Mouse (Mus musculus) gastrocnemius, postnatal 4 days (tissue): ENCODE results near the gene Gm43191. TPM values are rescaled to one million over a fixed set of nuclear protein-coding genes. Genes with fewer than 3 reads are reported as not detected.
"Not testable (repeated sequence)": the region's sequence is repeated elsewhere in the genome, so short reads cannot be mapped to it uniquely, and the experiment has no call there.

Experiments used
- DNase-seq, 2 experiments: peaks; one replicate each; pipeline ENCODE4 v3.0.0; 2021 to 2022; ENCODE audit warnings: low spot score in 2 of 2, mixed read lengths in 2 of 2
- total RNA-seq, 2 experiments: library from RNA; stranded (reverse); gene quantifications; 2 replicates each; pipeline ENCODE4 v1.2.3; 2021

Gm43191 gene
- total RNA-seq, 2 experiments from 2014 or later = not detected

DNA sequence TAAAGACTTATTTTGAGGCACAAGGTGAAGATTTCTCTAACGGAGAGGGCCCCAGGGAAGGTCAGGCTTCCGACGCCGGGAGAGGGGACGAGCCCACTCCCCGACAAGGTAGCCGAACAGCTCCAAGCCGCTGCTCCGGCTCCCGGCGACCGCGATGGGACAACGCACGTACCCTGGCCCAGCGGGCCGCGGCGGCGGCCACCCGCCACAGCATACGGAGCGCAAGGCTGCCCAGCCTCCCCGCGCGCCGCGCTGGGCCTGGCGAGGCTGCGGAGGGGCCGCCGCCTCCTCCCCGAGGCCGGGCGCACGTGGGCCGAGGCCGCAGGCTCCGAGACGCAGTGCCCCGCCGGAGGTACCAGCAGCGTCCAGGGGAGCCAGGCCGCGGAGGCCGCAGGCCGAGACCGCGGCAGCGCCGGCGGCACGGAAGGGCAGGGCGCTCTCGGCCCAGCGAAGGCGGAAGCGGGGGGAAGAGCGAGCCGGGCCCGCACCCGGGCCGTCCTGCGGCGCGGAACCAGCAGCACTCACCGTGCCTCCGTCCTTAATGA, 19.1 kb downstream of the Gm43191 start:
- peak; percentile 38 to 67 for DNase-seq

DNA sequence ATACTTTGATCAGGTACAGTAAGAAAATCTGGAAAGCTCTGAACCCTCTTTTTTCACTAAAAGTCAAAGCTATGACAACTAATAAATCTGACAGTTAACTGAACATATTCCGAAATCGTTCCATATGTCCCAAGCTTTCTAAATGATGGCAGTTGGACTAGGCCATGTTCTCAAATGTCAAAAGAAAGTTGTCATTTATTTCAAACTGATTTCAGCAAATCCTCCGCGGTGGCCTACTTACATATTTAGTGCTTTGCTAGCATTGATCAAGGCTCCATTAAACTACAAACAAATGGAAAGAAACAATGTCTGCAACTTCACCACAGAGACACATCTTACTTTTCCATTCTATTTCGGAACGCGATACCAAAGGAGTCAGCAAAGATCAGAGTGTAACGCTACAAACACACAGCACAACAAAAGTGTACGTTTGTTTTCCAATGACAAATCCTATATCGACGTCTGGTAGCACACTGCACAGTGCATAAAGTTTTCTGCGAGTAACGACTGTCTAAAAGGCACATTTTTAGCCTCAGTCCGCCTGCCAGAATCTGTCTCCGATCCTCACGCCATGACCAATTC, 19.7 kb downstream of the Gm43191 start:
- DNase-seq = no peak

DNA sequence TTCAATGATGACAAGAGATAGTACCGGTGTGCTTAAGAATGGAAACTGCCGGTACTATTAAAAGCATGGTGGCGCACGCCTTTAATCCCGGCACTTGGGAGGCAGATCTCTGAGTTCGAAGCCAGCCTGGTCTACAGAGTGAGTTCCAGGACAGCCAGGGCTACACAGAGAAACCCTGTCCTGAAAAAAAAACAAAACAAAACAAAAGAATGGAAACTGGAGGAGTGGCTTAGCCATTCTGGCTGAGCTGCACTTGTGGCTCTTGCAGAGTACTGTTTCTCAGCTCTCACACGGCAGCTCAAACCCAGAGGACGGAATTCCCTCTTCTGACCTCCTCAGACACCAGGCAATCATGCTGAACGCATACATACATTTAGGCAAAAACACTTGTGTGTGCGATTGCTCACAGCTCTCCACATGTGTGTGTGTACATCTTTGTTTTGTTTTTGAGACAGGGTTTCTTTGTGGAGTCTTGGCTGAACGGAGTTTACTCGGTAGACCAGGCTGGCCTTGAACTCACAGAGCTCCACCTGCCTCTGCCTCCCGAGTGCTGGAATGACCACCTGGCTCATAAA, 21.1 kb downstream of the Gm43191 start:
- DNase-seq = no peak

DNA sequence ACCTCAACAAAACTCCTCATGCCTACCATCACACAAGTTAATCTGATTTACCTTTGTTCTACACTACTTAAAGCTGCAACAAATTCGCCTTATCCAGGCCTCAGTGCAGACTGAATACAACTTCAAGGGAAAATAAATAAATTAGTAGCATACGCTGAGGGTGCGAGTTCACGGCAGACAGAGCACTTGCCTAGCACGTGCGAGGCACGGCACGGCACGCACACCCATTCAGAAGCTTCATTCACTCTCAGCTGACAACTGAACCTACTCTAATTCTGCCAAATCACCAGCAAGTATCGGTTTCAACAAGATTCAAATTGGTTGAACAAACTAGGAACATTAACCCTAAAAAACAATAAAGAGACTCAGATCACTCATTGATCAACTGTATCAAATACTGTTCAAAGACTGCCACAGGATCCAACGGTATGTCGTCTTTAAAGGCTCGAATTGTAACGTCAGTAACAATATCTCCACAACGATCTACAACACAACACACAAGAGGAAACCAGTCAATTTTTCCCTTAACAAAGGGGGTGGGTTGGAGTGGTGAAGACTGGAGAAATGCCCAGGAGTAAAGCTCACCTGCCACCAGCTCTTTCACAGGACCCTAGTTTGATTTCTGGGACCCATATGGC, 22.0 kb downstream of the Gm43191 start:
- no peak for DNase-seq

DNA sequence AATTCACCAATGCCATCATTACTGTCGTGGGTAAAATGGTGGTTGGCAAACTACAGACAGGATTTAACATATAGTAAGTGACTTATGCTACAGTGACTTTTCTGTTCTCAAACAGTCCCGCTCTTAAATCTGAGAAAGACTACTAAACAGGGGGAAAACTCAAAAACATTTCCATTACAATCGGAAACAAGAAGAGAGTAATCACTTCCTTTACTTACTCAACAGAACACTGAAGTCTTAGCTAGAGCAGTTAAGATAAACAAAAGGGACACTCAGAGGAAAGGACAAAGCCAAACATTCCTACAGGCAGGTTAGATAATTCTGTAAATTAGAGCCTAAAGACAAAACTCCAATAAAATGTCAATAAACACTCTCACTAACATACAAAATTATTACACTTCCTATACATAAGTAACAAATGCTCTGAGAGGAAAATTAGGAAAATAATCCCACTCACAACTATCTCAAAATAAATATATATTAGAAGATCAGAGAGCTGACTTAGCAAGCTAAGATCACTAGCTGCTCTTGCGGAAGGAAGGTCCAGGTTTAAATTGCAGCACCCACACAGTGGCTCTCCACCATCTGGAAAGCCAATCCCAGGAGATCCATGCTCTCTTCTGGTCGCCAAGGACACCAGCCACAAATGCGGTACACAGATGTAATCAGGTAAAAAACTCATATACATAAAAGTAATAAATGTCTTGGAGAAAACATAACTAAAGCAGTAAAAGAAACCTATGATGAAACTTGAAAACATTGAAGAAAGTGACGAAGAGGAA, 24.7 kb downstream of the Gm43191 start:
- DNase-seq = no peak

DNA sequence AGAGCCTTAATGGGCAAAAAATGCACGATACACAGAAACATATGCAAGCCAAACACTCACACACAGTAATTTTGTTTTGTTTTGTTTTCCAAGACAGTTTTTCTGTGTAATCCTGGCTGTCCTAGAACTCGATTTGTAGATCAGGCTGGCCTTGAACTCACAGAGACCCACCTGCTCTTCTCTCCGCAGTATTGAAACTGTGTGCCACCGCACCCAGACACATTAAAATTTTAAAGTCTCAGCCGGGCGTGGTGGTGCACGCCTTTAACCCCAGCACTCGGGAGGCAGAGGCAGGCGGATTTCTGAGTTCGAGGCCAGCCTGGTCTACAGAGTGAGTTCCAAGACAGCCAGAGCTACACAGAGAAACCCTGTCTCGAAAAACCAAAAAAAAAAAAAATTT, 27.0 kb downstream of the Gm43191 start:
- DNase-seq = not testable (repeated sequence)

DNA sequence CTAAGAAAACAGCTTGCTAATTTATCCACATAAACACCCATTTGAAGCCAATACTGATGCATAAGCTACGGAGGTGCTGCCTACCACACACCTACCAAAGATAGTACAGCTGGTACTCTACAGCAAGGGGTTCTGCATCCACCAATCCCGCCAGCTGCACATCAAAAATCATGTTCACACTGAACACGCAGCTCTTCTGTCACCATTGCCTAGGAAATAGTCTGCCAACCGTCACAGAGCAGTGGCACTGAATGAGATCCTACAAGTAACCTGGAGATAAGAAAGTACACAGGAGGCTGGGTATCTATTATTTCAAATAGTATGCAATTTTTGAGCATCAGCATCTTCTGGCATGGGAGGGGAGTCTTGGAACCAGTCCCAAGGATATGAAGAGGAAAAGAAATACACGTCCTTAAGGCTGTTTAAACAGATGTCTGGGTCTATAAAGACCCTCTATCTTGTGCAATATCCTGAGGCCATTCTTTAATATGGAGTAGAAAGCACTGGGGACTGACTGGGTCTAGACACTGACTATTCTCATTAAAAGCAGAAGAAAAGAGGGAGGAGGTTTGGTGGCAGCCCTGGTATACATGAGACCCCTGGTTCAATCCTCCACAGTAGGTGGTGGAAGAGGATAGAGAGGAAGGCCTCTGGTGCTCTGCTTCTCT, 27.6 kb downstream of the Gm43191 start:
- DNase-seq = no peak

DNA sequence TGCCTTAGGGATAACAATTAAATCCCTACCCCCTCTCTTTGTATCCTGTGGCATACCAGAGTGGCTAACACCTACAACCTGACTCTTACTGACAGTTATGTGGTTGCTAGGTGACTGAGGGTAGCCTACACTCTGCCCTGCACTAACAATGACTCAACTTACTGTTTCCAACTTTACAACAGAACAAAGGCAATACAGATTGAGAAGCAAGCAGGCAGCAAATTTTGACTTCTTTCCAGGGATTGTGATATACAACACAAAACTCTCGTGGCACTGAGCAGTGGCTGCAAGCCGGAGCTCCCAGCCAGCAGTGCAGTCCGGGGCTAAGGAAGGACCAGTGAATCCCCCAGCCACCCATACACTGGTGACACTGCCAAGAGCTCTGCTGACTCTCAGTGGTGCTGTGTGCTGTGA, 29.0 kb downstream of the Gm43191 start:
- DNase-seq = no peak

DNA sequence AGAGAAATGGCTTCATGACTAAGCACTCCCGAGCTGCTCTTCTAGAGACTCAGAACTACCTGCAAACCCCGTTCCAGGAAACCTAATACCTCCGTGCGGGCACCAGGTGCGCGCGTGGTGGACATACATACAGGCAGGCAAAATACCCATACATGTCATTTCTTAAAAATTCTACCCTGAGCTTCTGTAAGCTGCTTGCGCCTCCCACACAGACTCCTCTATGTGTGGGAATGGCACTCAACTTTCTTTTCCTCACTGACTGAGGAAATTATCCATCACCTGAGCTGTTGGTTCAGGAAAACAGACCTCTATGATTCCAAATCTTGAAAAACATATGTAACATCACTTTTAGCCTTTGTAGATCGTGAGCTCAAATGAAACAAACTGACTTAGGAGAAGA, 30.4 kb downstream of the Gm43191 start:
- DNase-seq = no peak

DNA sequence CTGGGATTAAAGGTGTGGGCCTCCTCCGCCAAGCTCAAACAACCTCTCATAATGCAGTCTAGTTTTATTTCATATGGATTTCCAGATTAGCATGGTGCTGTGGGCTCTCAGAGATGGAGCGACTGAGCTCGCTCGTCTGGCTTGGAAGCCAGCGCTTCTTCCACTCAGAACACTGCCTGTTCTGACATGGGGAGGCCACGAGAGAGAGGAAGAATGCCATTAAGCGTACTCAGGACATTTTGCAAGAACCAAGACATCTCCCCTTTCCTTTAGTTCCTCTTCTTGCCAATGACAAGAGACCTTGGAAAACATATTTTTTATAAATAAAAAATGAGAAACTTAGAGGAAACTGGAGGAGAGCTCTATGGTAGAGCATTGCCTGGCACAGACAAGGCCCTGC, 32.3 kb downstream of the Gm43191 start:
- no peak for DNase-seq

DNA sequence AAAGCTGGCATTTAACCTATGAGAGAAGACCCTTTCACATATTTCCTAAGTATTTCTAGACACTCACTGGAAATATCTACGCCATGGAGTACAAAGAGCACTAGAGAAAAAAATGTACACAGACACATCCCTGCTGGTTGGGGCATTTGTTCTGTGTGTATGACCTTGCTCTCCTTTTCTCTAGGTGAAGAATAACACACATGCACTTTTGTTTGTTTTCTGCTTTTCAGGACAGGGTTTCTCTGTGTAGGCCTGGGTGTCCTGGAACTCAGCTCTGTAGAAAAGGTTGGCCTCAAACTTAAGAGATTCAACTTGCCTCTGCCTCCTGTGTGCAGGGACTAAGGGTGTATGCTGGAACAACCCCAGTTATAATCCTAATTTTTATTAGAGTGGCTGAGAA, 34.7 kb downstream of the Gm43191 start:
- DNase-seq = no peak

DNA sequence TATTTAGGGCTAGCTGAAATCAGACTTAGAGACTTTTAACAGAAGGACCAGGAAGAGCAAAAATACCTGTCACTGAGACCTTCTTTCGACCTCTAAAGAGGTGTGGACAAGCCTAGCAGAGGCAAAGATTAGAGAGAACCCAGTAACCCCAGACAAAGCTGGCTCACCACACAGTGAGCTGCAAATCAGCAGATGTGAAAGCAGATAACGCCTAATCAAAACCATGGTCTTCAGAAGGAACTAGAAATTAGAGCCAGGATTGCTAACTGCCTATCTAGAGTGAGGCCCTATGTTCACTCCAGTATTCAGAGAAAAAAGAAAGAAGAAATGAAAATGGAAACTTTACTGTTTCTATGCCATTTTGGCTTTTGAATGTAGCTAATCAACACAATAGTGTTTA, 38.7 kb downstream of the Gm43191 start:
- DNase-seq = no peak

DNA sequence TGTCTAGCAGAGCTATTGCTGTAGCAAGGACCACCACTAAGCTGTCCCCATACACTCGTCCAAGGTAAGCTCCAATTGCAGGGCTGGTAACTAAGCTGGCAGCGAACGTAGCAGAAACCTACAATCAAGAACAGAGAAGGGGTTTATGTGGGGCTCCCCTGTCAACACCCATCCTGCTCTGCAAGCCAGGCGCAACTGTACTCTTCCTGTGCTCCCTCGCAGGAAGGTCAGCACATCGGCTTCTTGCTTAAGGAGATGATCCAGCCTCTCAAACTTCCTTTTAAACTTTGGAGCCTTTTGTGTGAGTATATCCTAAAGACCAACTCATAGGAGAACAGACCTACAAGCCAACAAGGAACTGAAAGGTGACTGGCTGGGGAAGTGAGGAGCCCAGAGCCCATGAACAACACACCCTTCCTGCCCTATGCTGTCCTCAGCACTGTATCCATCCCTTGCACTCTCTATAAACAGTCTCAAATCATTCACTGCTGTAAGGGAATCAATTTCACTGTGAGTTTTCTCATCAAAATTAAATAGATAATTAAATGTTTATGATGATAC, 39.2 kb downstream of the Gm43191 start:
- DNase-seq = no peak

DNA sequence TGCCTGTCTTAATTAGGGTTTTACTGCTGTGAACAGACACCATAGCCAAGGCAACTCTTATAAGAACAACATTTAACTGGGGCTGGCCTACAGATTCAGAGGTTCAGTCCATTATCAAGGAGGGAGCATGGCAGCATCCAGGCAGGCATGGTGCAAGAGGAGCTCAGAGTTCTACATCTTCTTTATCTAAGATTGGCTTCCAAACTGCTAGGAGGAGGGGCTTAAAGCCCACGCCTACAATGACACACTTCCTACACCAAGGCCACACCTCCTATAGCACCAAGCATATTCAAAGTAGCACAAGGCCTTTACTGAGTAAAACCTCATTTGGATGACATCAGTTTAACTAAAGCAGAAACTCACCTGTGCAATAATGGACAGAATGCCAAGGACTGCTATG, 41.0 kb downstream of the Gm43191 start:
- DNase-seq = no peak

DNA sequence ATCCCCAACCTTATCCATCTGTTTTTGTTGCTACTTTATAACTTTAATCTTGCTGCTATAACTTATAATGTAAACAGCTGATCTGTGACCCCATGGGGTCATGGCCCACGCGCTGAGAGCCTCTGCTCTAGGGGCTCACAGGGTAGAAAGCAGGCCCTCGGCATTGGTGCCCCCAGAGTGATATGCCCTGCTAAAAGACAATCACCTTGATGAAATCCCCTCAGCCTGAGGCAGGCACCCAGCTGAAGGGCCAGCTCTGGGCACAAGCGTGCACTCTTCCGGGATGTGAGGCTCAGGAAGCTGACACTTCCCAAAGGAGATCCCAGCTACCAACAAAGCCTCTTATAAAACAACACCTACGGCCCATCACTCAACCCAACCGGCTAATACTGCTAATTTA, 42.5 kb downstream of the Gm43191 start:
- no peak for DNase-seq

DNA sequence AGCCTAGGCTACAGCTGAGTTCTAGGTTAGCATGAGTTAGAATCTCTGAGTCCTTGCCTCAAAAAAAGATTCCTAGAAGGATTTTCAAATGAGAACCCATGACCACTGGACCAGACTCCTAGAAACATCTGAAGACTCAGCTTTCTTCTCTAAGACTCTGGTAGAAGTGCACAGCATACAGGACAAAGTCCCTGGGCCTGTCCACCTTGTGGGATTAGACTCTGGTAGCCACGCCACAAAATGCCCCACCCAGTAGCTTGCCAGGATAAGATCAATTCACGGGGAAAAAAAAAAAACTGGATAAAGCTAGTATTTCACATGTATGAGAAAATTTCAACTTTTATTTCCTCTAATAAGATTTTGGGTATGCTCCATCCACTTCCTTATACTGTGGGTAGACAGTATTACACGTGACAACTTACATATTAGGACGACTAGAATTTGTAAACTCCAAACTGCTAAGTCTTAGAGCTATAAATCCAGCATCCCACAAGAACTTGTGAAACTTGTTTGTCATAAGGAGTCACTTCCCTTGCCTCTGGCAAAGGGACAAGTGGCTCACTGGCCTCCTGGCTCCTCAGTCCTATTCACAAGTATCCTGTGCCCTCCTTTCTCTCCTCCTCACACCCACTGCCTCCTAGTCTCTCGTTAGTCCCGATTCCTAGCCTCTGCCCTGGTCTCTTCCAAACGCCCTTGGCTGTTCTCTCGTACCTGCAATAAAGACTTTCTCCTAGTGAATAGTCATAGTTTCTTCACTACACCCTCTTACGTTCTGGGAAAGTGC, 43.2 kb downstream of the Gm43191 start:
- DNase-seq = no peak

DNA sequence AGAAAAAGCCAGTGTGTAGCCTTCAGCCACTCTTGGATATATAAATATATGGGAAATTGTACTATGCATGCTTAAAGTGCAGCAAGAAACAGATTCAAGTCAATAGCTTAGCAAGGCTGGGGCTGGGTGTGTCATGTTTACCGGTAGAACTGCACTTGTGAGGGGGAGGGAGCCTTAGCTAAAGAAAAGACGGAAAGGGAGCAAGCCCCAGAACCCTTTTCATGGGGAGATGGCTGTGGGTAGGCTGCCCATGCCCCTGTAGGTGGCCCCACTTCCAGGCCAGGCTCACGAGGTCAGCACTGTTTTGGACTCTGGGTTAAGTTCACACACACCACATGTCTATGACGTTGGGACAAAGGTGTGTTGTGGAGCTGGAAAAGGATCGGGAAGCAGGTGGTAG, 45.3 kb downstream of the Gm43191 start:
- DNase-seq = no peak

DNA sequence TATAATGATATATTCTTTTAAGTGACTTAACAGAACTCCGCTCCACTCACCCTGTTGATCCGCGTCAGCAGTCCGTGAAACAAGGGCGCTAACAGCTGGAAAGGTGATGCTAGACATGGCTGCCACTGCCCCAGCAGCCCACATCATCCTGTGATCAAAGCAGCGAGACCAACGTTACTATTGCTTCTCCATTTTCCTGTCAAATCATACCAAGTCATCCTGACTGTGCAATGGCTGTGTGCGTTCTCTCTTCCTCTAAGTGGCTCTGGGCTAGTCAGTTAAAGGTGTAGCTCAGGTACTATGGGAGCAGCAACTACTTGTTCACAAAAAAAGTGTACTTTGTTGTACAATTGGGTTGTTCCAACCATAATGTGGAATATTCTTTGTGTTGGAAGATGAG, 46.2 kb downstream of the Gm43191 start:
- no peak for DNase-seq

DNA sequence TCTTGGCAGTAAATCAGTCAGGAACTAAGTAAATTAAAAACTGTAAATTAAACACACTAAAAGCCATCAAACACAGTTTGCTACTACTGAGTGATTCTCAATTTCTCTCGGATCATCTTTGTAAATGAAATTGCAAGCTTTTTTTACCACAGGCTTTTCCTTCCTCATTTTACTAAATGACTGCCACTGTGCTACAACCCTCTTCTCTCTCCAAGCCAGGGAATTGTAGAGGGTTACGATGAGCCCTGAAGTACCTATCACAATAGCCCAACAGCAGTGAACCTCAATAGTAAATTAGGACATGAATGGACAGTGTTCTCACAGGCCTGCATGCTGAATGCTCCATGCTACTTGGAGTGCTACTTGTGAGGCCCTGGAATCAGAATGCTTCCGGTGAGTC, 47.0 kb downstream of the Gm43191 start:
- no peak for DNase-seq

DNA sequence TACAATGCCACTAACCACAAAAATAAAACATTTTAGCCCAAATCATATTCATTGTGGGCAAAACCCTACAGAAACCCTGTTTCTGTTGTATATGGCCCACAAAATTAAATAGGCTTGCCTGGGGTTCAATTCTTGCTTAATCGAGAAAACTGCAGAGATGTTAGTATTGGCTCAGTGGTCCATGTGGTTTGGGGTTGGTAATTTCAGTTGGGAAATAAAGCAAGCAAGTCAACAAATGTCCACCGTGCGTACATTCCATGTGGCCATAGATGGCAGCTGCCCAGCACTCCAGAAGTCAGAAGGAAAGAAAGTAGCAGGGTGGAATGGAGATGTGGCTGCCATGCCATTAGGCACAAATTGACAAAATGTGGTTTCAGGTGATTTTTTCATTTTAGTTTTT, 48.1 kb downstream of the Gm43191 start:
- no peak for DNase-seq
